ENCODE assay signal across 15 mouse cellular contexts in genomic region chr1:162748761-162749160, GRCm38 (mm10).
"Had no signal": no experiment of that assay in that cellular context is flagged by ENCODE, and none has a peak within 500 bp of the region (broad histone marks: within the 10 kb centered on the region; RNA-seq: fewer than 3 reads in every experiment).

No protein-coding gene starts in this region.

- ATAC-seq: intestine, embryonic 16.5 days had no signal

- DNase-seq: gastrocnemius, adult 2 months; gastrocnemius, postnatal 10 days; gastrocnemius, postnatal 25 days; heart, adult 18-20 months; heart, postnatal 10 days; heart, postnatal 36 days; kidney, adult 11 months; kidney, adult 2 months; kidney, adult 9 months; kidney, postnatal 14 days; kidney, postnatal 36 days; layer of hippocampus, adult 9-11 months; liver; liver, embryonic 13.5 days had no signal
